Mouse (Mus musculus): ENCODE measurements around the gene Dalrd3. TPM values are rescaled to one million over a fixed set of nuclear protein-coding genes. Genes with fewer than 3 reads are reported as not detected.
A peak's percentile ranks its signal among the peaks of the same experiment; 100 is the strongest.

Gene Dalrd3
- polyA plus RNA-seq, 1 experiment from 2014 or later = 200 TPM

DNA sequence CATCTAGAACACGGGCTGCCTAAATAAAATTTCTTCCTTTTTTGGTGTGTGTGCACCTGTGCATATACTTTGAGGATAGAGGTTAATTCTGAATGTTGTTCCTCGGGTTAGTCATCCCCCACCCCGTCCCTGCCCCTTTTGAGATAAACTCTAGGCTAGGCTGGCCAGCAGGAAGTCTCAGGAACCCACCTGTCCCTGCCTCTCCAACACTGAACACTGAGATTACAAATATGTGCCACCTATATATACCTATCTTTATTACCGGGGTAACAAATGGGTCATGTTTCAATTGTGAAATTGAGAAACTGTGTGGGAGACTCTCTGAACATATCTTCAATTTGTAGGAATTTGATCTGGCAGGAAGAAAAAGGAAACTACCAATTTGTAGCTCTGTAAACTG, 39.2 kb downstream of the Dalrd3 start:
- Histone ChIP-seq H3K4me2 (replicated peaks; ENCODE audit: low read depth, low read length) (no peak overlapping the region), H3K9ac (replicated peaks; ENCODE audit: low read length) (no peak overlapping the region), H3K27me3 (ENCODE audit: insufficient read depth, low read length) (no peaks in the 10 kb centered on the region), H3K36me3 (ENCODE audit: insufficient read depth, low read length) (peaks cover 83% of the 10 kb centered on the region), H3K27ac (ENCODE audit: low read length) (no peak overlapping the region), H3K4me3 (ENCODE audit: low read length) (no peak overlapping the region), H3K4me1 (ENCODE audit: insufficient read depth, low read length) (no peaks in the 10 kb centered on the region), H3K9me3 (ENCODE audit: low read length) (no peaks in the 10 kb centered on the region)
- 84% methylated on average over 4 of the region's 4 CpGs for WGBS
- ATAC-seq (ENCODE audit: low FRiP score, low TSS enrichment) = no peak

GRCm38 (mm10) chr9:108611488-108611887, 41.8 kb downstream of the Dalrd3 start:
- H3K4me1 ChIP-seq (ENCODE audit: insufficient read depth, low read length) = no peaks in the 10 kb centered on the region
- no peak overlapping the region for H3K4me3 ChIP-seq (ENCODE audit: low read length)
- no peak for ATAC-seq (ENCODE audit: low FRiP score, low TSS enrichment)
- H3K36me3 ChIP-seq (ENCODE audit: insufficient read depth, low read length) = peaks cover 81% of the 10 kb centered on the region
- 85% methylated on average over 10 of the region's 10 CpGs for WGBS
- H3K9ac ChIP-seq (replicated peaks; ENCODE audit: low read length) = no peak overlapping the region
- no peaks in the 10 kb centered on the region for H3K9me3 ChIP-seq (ENCODE audit: low read length)
- H3K27me3 ChIP-seq (ENCODE audit: insufficient read depth, low read length) = no peaks in the 10 kb centered on the region
- no peak overlapping the region for H3K27ac ChIP-seq (ENCODE audit: low read length)
- no peak overlapping the region for H3K4me2 ChIP-seq (replicated peaks; ENCODE audit: low read depth, low read length)

DNA sequence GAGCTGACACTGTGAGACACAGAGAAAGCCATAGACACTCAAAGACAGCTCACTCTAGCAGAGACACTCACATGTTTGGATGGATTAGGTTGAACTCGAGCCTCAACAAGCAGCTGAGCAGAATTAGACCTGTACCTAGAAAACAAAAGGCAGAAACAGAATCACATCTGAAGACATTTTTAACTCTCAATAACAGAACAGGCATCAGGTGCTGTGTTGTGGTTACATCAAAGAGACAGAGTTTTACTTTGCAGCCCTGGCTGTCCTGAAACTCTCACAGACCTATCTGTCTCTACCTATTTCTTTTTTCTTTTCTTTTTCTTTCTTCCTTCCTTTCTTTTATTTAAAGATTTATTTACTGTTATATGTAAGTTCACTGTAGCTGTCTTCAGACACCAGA, 47.6 kb downstream of the Dalrd3 start:
- ATAC-seq (ENCODE audit: low FRiP score, low TSS enrichment) = no peak
- no peaks in the 10 kb centered on the region for H3K4me1 ChIP-seq (ENCODE audit: insufficient read depth, low read length)
- H3K4me3 ChIP-seq (ENCODE audit: low read length) = no peak overlapping the region
- H3K27ac ChIP-seq (ENCODE audit: low read length) = no peak overlapping the region
- no peaks in the 10 kb centered on the region for H3K9me3 ChIP-seq (ENCODE audit: low read length)
- H3K27me3 ChIP-seq (ENCODE audit: insufficient read depth, low read length) = no peaks in the 10 kb centered on the region
- peaks cover 45% of the 10 kb centered on the region for H3K36me3 ChIP-seq (ENCODE audit: insufficient read depth, low read length)
- H3K4me2 ChIP-seq (replicated peaks; ENCODE audit: low read depth, low read length) = no peak overlapping the region
- no peak overlapping the region for H3K9ac ChIP-seq (replicated peaks; ENCODE audit: low read length)
- WGBS = 100% methylated on average over 1 of the region's 1 CpGs

MicroRNAs within 50 kb of the gene (microRNA counts, 519-probe panel; counts per million panel counts)
- microRNA mmu-miR-191 (3,381 counts per million, percentile 78 among the panel's probes with 10 or more counts), microRNA mmu-miR-425 (3,129 counts per million, percentile 73 among the panel's probes with 10 or more counts)

Small RNA genes lying within 50 kb of the gene (microRNA-seq; reads per million reads assigned to microRNA genes)
- not detected for gene Gm24083
- gene Mir191 = not detected
- 1,812 reads per million, percentile 84 among the genes with 10 or more reads in this experiment for gene Mir425

Other genes with a start within 250 kb of the Dalrd3 start
- 686 and 695 TPM in 2 replicates for gene Gpx1, start 231.0 kb upstream of the Dalrd3 start, polyA plus RNA-seq (2015; fragmentation: Nextera tagmentation; extraction: Ambion mirVana)
- 113 and 119 TPM in 2 replicates for gene Usp4, start 222.0 kb upstream of the Dalrd3 start, polyA plus RNA-seq (2015; fragmentation: Nextera tagmentation; extraction: Ambion mirVana)
- 0.62 and 1.2 TPM in 2 replicates for gene 1700102P08Rik, start 177.1 kb upstream of the Dalrd3 start, polyA plus RNA-seq (2015; fragmentation: Nextera tagmentation; extraction: Ambion mirVana)
- 1.5 and 1.7 TPM in 2 replicates for gene Ccdc36, start 141.4 kb upstream of the Dalrd3 start, polyA plus RNA-seq (2015; fragmentation: Nextera tagmentation; extraction: Ambion mirVana)
- gene BC048562, start 133.4 kb upstream of the Dalrd3 start, polyA plus RNA-seq (2015; fragmentation: Nextera tagmentation; extraction: Ambion mirVana) = not detected in 2 replicates
- 77.0 and 82.4 TPM in 2 replicates for gene Ccdc71, start 109.4 kb upstream of the Dalrd3 start, polyA plus RNA-seq (2015; fragmentation: Nextera tagmentation; extraction: Ambion mirVana)
- gene Klhdc8b, start 108.3 kb upstream of the Dalrd3 start, polyA plus RNA-seq (2015; fragmentation: Nextera tagmentation; extraction: Ambion mirVana) = 38.8 and 41.6 TPM in 2 replicates
- gene Lamb2, start 90.2 kb upstream of the Dalrd3 start, polyA plus RNA-seq (2015; fragmentation: Nextera tagmentation; extraction: Ambion mirVana) = 68.5 and 73.6 TPM in 2 replicates
- gene Usp19, start 79.3 kb upstream of the Dalrd3 start, polyA plus RNA-seq (2015; fragmentation: Nextera tagmentation; extraction: Ambion mirVana) = 79.1 and 82.0 TPM in 2 replicates
- 127 and 140 TPM in 2 replicates for gene Qars, start 62.2 kb upstream of the Dalrd3 start, polyA plus RNA-seq (2015; fragmentation: Nextera tagmentation; extraction: Ambion mirVana)
- 129 and 135 TPM in 2 replicates for gene Qrich1, start 53.1 kb upstream of the Dalrd3 start, polyA plus RNA-seq (2015; fragmentation: Nextera tagmentation; extraction: Ambion mirVana)
- 188 and 198 TPM in 2 replicates for gene Impdh2, start 9.6 kb upstream of the Dalrd3 start, polyA plus RNA-seq (2015; fragmentation: Nextera tagmentation; extraction: Ambion mirVana)
- gene Ndufaf3, start 2.5 kb upstream of the Dalrd3 start, polyA plus RNA-seq (2015; fragmentation: Nextera tagmentation; extraction: Ambion mirVana) = 47.6 and 48.6 TPM in 2 replicates
- 148 and 150 TPM in 2 replicates for gene Wdr6, start 8.9 kb downstream of the Dalrd3 start, polyA plus RNA-seq (2015; fragmentation: Nextera tagmentation; extraction: Ambion mirVana)
- gene P4htm, start 27.8 kb downstream of the Dalrd3 start, polyA plus RNA-seq (2015; fragmentation: Nextera tagmentation; extraction: Ambion mirVana) = 10.8 and 11.0 TPM in 2 replicates
- 52.7 and 58.2 TPM in 2 replicates for gene Arih2, start 79.5 kb downstream of the Dalrd3 start, polyA plus RNA-seq (2015; fragmentation: Nextera tagmentation; extraction: Ambion mirVana)
- 60.4 and 61.7 TPM in 2 replicates for gene Slc25a20, start 92.2 kb downstream of the Dalrd3 start, polyA plus RNA-seq (2015; fragmentation: Nextera tagmentation; extraction: Ambion mirVana)
- 19.8 and 20.2 TPM in 2 replicates for gene Prkar2a, start 119.4 kb downstream of the Dalrd3 start, polyA plus RNA-seq (2015; fragmentation: Nextera tagmentation; extraction: Ambion mirVana)
- 100 and 109 TPM in 2 replicates for gene Ip6k2, start 213.9 kb downstream of the Dalrd3 start, polyA plus RNA-seq (2015; fragmentation: Nextera tagmentation; extraction: Ambion mirVana)
- 17.7 and 23.6 TPM in 2 replicates for gene Nckipsd, start 238.5 kb downstream of the Dalrd3 start, polyA plus RNA-seq (2015; fragmentation: Nextera tagmentation; extraction: Ambion mirVana)

Data from kidney, embryonic 16.5 days (tissue).